Mouse (Mus musculus): ENCODE results near the gene Antxr1.

The Antxr1 gene

GRCm38 (mm10) chr6:87186988-87187387 lies 148.6 kb downstream of the Antxr1 start:
- peak; percentile 38 for DNase-seq (ENCODE audit: low spot score)

DNA sequence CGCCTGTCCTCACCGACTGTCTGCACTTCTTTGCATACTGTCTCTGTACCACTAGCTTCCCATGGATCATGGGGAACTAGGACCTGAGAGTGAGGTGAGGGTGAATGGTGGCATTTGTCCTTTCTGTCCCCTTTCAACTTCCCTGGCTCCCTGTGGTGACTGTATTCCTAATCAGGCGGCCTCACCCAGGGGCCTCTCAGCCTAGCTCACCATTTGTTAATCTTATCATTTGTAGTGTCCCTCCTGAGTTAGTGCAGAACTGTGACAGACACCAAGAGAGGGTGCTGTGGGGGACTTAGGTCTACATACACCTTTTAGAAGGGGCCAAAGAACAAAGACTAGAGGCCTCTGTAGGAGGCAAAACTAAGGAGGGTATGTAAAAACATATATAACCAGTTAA lies 151.2 kb downstream of the Antxr1 start:
- DNase-seq (ENCODE audit: low spot score): no peak

GRCm38 (mm10) chr6:87183981-87184380 lies 151.6 kb downstream of the Antxr1 start:
- no peak for DNase-seq (ENCODE audit: low spot score)

DNA sequence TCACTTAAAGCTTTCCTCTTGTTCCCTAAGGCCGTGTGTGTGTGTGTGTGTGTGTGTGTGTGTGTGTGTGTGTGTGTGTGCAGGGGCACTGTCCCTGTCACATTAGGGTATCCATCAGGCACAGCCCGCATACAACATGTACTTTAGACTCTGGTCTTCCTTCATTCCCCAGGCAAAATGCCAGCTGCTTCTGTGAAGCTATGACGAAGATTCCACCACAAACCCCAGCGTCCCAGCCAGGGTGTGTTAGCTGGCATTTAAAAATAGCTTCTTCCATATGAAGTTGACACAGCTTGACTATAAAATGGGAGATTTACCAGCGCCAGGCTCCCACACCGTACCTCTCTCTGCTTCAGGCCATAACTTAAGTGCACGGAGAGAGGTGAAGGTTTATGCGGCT lies 152.5 kb downstream of the Antxr1 start:
- peak; percentile 44 for DNase-seq (ENCODE audit: low spot score)

DNA sequence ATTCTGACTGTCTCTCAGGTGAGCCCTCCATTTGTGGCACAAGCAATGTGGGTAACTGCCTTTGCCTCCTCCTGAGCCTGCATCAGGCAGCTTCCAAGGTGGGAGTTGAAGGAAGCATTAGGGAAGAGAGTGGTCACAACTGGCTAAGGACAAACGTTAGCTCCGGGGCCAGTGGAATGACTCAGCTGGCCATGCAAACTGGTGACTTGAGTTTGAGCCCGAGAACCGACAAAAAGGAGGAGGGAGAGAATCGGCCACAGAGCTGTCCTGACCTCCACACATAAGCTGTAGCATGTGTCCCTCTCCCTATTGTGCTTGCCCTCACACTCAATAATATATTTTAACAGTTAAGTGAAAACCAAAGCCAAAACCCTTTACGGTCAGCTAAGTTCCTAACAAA lies 152.9 kb downstream of the Antxr1 start:
- DNase-seq (ENCODE audit: low spot score): no peak

DNA sequence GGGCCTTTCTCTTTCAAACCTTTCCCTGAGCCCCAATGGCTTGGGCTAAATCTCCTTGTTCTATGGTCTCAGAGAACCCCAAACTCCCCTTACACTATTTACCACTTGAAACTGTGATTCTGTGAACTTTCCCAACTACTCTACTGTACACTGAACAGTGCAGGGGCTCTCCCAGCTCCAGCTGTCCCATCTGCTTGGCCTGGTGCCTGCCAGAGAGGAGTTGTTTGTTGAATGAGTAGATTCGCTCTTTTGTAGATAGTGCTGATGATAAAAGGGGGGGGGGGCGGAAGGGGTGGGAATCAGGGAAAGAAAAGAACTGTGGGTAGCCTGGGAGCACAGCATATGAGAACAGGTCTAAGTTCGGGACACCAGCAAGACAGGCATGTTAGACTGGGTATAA lies 164.2 kb downstream of the Antxr1 start:
- DNase-seq (ENCODE audit: low spot score): no peak

GRCm38 (mm10) chr6:87170875-87171274 lies 164.7 kb downstream of the Antxr1 start:
- peak; percentile 47 for DNase-seq (ENCODE audit: low spot score)

- no peak for DNase-seq (ENCODE audit: low spot score)
Measured at GRCm38 (mm10) chr6:87170277-87170676, 165.3 kb downstream of the Antxr1 start.

GRCm38 (mm10) chr6:87168021-87168420 lies 167.6 kb downstream of the Antxr1 start:
- DNase-seq (ENCODE audit: low spot score): no peak

DNA sequence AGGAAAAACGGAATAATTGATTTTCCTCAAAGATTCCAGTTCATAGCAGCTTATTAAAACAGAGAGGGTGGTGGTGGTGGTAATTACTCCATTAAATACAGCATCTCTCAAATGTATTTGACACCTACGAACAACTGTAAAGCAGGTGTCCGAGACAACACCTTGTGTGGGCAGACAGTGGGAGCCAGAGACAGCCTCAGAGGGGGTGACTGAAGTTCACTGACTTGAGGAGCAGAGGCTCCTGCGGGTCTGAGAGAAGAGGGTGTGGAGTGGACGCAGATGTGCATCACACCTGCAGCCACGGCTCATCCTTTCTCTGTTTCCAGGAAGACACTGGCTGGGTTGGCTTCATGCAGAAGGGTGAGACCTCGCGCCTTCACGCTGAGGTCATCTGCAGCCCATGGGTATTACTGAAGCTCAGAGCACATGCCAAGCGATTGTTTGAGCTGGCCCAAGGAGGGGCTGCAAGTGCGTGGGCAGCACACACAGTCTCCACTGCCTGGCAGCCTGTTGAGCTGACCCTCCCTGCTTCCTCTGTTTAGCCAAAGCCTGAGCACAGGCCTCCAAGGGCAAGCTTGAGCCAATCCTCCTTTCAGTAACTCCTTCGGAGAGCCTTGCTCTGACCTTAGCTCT lies 168.8 kb downstream of the Antxr1 start:
- no peak for DNase-seq (ENCODE audit: low spot score)

DNA sequence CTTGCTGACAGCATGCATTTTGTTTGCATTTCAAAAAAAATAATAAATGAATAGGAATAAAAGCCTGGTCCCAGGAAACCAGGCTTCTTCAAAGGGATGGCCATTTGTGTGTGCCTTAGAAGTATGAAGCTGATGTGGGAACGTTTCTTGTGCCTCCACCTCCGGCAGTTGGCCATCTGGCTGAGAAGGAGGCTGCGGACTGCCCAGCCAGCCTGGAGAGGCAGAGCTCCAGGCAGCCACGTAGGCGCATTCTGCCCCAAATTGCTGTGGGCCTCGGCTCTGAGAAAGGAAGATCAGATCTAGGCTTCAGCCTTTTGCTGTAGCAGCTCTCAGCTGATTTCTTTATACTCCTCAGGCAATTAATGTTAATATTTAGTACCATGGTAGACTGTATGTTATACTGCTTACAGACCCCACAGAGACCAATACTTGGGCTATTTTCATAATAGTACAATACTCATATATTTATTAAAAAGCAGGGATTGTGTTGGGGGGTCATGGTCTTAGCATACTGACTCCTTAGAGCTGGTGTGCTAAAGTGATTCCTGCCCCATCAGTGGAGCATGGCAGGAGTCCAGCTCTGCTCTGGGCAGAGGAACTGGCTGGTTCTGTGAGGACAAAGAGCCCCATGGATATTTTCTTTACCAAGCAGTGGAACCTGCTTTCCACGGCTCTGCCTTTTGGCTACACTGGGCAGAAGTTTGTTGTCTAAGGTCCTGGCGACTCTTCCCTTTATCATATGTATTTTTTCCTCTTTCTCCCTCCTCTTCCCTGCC lies 169.9 kb downstream of the Antxr1 start:
- no peak for DNase-seq (ENCODE audit: low spot score)

DNA sequence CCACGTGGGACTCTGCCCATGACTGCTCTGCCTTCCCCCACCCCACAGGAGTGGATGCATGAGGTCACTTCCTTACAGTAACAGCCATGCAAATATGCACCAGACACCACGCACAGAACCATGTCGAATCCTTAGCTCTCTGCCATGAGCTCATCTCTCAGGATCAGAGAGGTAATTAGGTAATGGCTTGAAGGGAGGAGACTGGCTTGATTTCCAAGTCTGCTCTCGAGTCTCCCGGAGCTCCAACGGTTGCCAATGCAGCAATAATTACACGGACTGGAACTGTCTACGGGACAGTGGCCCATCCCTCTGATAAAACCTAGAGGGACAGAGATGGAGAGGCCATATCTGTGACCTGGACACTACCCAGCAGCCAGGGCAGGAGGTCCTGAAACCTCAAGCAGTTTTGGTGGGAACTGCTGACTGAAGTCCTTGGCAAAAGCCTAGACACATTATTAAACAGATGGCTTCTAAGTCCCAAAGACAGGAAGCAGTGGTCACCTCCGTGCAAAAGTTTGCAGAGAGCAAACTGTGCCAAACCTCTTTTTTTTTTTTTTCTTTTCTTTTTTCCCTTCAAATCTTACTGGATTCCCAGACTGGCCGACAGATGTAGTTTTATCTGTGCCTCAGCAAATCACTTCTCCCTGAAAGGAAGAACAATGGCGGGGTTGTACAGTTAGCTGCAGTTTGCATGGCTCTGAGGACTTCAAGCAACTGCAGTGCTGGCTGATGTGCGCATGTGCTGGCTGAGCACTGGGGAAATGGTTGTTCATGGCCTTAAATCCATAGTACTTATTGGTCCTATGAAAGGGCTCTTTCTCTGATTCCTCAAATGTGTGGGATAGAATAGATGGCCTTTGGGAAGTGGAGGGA lies 174.0 kb downstream of the Antxr1 start:
- DNase-seq (ENCODE audit: low spot score): no peak

GRCm38 (mm10) chr6:87160196-87160595 lies 175.4 kb downstream of the Antxr1 start:
- DNase-seq (ENCODE audit: low spot score): no peak

- no peak for DNase-seq (ENCODE audit: low spot score)
Measured at GRCm38 (mm10) chr6:87158062-87158623, 177.5 kb downstream of the Antxr1 start.

DNA sequence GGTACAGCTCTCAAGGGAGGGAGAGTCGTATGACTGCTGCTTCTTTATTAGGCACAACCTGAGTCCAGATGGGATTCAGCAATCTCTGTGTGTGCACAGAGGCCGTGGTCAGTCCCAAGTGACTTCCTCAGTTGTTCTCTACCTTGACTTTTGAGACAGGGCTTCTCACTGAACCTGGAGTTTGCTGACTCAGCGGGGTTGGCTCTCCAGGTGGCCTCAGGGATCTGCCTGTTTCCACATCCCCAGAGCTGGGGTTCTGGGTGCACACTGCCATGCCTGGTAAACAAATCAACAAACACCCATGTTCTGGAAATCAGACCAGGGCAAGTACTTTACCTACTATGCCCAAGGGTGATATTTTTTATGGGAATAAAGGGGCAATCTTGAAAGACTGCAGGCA lies 181.8 kb downstream of the Antxr1 start:
- no peak for DNase-seq (ENCODE audit: low spot score)

DNA sequence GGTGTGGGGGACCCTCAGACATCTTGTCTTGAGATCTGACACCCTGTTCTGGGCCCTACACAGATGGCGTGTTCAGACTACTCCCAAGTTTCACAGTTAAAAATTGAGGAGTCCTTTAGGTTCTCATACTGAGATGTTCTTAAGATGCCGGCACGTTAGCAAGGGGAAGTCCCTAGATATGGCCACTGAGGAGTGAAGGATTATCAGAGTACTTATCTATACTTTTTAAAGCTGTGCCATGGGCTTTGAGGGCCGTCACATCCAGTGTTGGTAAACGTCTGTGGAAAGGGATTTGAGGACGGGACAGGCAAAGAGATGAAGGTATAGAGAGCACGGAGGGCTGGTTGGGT lies 182.4 kb downstream of the Antxr1 start:
- DNase-seq (ENCODE audit: low spot score): no peak

DNA sequence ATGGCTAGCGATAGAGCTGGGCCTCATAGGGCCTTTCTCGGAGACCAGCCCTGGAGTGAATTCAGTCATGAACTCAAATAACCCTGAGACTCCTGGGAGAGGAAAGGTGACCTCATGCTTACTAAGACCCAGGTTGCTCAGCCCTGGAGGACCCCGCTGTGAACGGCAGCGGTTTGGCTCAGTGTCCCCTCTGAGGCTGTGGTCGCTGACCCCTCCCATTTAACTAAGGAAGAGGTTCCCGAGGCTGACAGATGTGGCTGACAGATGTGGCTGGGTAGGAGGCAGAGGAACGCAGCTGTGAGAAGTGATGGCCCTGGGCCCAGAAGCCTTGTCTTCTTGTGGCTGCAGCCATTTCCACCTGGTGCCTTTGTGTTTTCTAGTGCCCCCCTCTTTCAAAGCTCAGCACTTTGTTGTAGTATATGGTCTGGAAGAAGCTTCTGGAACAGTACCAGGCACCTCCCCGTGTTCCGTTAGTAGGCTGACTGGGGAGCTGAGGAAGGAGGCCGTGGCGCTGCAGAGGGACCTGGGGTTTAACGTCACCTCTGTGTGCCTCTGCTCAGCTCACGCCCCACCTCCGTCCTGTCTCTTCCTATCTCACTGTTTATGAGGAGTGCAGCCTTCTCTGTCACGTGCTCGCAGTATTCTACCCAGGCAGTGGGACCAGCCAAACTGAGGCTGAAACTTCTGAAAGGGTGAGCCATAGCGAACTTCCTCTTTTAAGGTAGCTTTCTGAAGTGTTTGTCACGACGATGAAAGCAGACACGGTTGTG lies 183.0 kb downstream of the Antxr1 start:
- DNase-seq (ENCODE audit: low spot score): peak; percentile 77

DNA sequence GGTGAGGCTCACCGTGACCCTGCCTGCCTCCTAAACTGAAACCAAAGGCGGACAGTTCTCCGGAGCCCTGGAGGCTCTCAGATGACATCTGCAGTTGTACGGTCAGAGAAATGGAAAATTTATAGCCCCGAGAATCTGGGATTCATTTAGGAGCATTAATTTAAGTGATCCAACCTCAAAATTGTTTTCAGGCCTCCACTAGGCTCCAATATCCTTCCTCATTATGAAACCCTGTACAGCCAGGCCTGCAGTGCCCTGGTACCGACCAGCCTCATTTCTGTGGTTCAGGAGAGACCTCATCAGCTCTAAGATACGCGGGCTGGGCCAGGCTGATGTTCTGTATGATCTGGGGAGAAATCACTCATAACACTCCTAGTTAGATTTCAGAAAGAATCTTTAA lies 184.2 kb downstream of the Antxr1 start:
- DNase-seq (ENCODE audit: low spot score): no peak

DNA sequence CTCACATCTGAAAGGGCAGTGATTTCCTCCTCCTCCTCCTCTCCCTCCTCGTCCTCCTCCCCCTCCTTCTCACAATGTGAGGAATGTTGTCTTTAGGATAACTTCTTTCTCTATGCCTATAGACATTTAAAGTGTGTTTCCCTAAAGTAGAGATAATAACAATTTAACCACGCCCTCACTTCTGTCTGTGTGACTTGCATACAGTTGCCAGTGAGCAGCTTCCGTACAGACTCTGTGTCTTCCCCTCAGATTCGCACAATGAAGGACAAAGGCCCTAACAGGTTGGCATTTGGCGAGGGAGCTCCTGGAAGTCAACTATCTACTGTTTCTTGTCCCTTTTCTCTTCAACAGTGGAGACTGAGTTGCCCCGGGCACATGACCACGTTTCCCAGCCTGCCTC lies 185.2 kb downstream of the Antxr1 start:
- DNase-seq (ENCODE audit: low spot score): no peak

DNA sequence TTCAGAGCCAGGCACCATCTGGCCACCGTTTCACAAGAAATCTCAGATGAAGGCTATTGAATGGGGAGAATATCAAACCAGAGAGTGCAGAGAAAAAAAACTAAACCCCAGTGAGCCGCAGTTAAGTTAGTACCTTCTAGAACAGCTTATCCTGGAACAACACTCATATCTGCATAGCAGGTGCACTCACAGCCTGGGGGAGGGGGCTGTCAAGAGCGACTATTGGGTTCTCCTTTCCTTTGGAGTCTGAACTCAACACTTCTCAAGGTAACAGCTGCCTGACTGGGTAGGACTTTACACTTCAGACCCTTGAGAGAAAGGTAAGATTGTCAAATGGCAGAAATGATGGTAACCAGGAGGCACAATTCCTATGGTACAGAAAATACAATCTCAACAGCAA lies 187.7 kb downstream of the Antxr1 start:
- DNase-seq (ENCODE audit: low spot score): no peak

GRCm38 (mm10) chr6:87143594-87143993 lies 192.0 kb downstream of the Antxr1 start:
- no peak for DNase-seq (ENCODE audit: low spot score)

GRCm38 (mm10) chr6:87142239-87142638 lies 193.4 kb downstream of the Antxr1 start:
- DNase-seq (ENCODE audit: low spot score): no peak
